Mouse (Mus musculus): Measurements from ENCODE around the gene Fbxo40. TPM values are rescaled to one million over a fixed set of nuclear protein-coding genes. Genes with fewer than 3 reads are reported as not detected.

The Fbxo40 gene
- polyA plus RNA-seq, 1 experiment from 2014 or later: 0.18 TPM

DNA sequence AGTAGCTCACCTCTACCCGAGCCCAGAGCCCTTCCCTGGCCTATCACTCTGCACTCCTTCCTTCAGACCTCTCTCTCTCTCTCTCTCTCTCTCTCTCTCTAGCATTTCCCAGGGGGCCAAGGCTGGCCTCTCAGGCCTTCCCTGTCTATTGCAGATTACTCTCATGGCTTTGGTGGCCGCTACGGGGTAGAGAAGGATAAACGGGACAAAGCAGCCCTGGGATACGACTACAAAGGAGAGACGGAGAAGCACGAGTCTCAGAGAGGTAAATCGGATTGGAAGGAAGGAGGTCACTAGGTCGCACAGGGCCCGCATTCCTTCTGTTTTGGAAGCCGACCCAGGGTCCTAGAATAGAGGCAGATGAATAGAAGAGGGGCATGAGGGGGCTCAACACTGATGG lies 35.2 kb downstream of the Fbxo40 start:
- no peak overlapping the region for H3K9ac ChIP-seq (ENCODE audit: low read length)
- no peaks in the 10 kb centered on the region for H3K4me1 ChIP-seq (ENCODE audit: control insufficient read depth, insufficient read depth, low read length)
- H3K4me3 ChIP-seq (ENCODE audit: low read depth, low read length): no peak overlapping the region
- H3K27ac ChIP-seq (ENCODE audit: low read depth, low read length): no peak overlapping the region
- no peak overlapping the region for H3K4me2 ChIP-seq (ENCODE audit: low read length)
- no peaks in the 10 kb centered on the region for H3K27me3 ChIP-seq (replicated peaks; ENCODE audit: control insufficient read depth, insufficient read depth, low read length)
- WGBS: 41% methylated on average over 11 of the region's 11 CpGs
- H3K9me3 ChIP-seq (replicated peaks; ENCODE audit: control insufficient read depth, low read length): no peaks in the 10 kb centered on the region
- no peaks in the 10 kb centered on the region for H3K36me3 ChIP-seq (ENCODE audit: control insufficient read depth, insufficient read depth, low read length)
- no peak for ATAC-seq
- DNase-seq (ENCODE audit: low spot score): no peak

DNA sequence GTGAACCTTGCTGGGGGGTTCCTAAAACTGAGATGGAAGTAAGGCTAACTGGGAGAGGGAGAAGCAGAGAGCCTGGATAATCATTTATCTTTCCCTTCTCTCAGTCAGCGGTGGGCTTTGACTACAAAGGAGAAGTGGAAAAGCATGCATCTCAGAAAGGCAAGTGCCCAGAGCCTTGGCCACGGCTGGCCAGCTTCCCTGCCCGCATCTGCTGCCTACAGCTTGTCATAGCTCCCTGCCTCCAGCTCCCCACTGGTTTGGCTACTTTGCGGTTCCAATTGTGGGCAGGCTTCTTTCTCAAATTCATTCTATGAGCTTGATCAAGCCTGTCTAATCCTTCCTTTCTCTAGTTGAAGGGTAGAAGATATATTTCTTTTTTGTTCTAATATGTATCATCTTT lies 39.2 kb downstream of the Fbxo40 start:
- H3K36me3 ChIP-seq (ENCODE audit: control insufficient read depth, insufficient read depth, low read length): no peaks in the 10 kb centered on the region
- H3K4me2 ChIP-seq (ENCODE audit: low read length): no peak overlapping the region
- H3K4me1 ChIP-seq (ENCODE audit: control insufficient read depth, insufficient read depth, low read length): no peaks in the 10 kb centered on the region
- H3K27ac ChIP-seq (ENCODE audit: low read depth, low read length): no peak overlapping the region
- H3K9ac ChIP-seq (ENCODE audit: low read length): no peak overlapping the region
- H3K9me3 ChIP-seq (replicated peaks; ENCODE audit: control insufficient read depth, low read length): no peaks in the 10 kb centered on the region
- ATAC-seq (no peak), DNase-seq (ENCODE audit: low spot score) (no peak)
- H3K27me3 ChIP-seq (replicated peaks; ENCODE audit: control insufficient read depth, insufficient read depth, low read length): no peaks in the 10 kb centered on the region
- no peak overlapping the region for H3K4me3 ChIP-seq (ENCODE audit: low read depth, low read length)
- 31% methylated on average over 4 of the region's 4 CpGs for WGBS

DNA sequence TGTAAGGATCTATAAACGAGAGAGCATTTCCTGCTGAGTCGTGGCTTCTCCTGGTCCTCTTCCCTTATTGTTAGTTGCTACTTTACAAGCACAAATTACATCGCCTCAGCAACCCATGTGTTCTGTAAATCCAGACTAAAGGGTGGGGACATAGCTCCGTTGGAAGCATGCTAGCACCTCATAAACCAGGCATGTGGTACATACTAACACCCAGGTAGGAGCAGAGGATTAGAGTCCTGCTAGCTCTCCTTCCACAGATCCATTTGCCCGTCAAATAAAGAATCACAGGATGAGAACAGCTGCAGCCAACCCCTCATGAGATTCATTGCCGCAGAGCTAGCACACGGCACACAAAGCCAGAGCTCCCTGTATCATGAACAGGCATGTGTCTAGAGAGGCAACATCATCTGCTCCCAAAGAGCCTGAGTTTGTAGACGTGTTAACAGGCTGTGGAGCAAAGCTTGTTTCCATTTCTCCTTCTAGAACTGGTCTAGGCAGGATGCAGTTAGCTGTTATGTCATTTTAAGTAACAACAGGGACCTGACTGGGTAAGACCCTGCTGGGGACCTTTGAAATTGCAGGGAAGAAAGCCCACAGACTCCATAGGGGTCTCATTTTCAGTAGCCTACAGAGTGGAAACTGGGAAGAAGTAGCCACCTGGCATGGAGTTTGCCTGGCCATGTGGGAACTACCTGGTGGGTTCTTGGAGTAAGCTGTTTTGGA lies 40.5 kb downstream of the Fbxo40 start:
- Histone ChIP-seq H3K9me3 (replicated peaks; ENCODE audit: control insufficient read depth, low read length) (no peaks in the 10 kb centered on the region), H3K36me3 (ENCODE audit: control insufficient read depth, insufficient read depth, low read length) (no peaks in the 10 kb centered on the region), H3K4me2 (ENCODE audit: low read length) (no peak overlapping the region), H3K4me1 (ENCODE audit: control insufficient read depth, insufficient read depth, low read length) (peaks cover 3% of the 10 kb centered on the region; the same call in 1 of the 2 replicates), H3K4me3 (ENCODE audit: low read depth, low read length) (no peak overlapping the region), H3K9ac (ENCODE audit: low read length) (no peak overlapping the region), H3K27ac (ENCODE audit: low read depth, low read length) (no peak overlapping the region), H3K27me3 (replicated peaks; ENCODE audit: control insufficient read depth, insufficient read depth, low read length) (no peaks in the 10 kb centered on the region)
- 72% methylated on average over 8 of the region's 8 CpGs for WGBS
- ATAC-seq (no peak), DNase-seq (ENCODE audit: low spot score) (no peak)

DNA sequence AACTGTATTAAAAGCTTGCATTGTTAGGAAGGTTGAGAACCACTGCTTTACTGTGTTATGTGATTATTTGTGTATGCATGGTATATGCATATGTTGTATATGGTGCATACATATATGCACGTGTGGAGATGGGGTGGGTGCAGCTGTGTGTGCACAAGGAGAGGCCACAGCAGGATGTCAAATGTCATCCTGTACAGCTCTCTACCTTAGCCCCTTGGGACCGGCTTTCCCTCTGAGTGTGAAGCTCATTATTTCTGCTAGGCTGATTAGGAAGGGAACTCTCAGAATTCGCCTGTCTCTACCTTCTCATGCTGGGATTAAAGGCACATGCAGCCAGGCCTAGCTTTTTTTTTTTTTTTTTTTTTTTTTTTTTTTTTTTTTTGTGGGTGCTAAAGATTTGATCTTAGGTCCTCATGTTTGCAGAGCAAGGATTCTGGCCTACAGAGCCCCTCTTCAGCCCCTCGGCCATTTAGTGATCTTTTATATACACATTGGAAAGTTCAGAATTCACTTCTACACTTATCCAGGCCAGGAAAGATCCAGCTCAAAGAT lies 42.5 kb downstream of the Fbxo40 start:
- DNase-seq (ENCODE audit: low spot score): no peak

DNA sequence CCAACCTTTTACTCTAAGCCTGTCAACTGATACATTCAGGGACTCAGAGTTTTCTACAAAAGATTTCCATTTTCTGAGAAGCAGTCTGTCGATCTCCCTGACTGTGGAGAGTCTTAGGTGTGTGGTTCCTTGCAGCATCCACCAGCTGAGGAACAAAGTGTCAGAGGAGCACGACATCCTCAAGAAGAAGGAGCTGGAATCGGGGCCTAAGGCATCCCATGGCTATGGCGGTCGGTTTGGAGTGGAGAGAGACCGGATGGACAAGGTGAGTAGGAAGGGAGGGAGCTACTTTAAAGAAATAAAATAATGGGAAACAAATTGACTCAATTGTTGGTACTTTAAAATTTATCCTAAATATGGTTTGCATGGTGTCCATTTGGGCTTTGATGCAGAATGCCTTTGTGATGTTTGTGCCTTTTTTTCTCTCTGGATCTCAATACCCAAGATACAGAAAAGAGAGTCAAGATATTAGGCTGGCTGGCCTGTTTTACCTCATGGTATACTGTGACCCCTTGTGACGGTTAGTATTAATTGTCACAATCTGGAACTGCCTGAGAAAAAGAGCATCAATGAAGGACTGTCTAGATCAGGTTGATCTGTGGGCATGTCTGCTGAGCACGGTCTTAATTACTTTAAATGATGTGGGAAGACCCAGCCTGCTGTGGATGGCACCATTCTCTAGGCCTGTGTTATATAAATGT lies 43.7 kb downstream of the Fbxo40 start:
- Histone ChIP-seq H3K4me1 (ENCODE audit: control insufficient read depth, insufficient read depth, low read length) (peaks cover 4% of the 10 kb centered on the region; the same call in 1 of the 2 replicates), H3K4me2 (ENCODE audit: low read length) (no peak overlapping the region), H3K27me3 (replicated peaks; ENCODE audit: control insufficient read depth, insufficient read depth, low read length) (no peaks in the 10 kb centered on the region), H3K36me3 (ENCODE audit: control insufficient read depth, insufficient read depth, low read length) (no peaks in the 10 kb centered on the region), H3K4me3 (ENCODE audit: low read depth, low read length) (no peak overlapping the region), H3K27ac (ENCODE audit: low read depth, low read length) (no peak overlapping the region), H3K9ac (ENCODE audit: low read length) (no peak overlapping the region), H3K9me3 (replicated peaks; ENCODE audit: control insufficient read depth, low read length) (no peaks in the 10 kb centered on the region)
- ATAC-seq: no peak
- 84% methylated on average over 8 of the region's 8 CpGs for WGBS
- no peak for DNase-seq (ENCODE audit: low spot score)

More for the DNA sequence above, 42.5 kb downstream of the Fbxo40 start:
- ATAC-seq: no peak
- Histone ChIP-seq H3K4me3 (ENCODE audit: low read depth, low read length) (no peak overlapping the region), H3K4me2 (ENCODE audit: low read length) (no peak overlapping the region), H3K9ac (ENCODE audit: low read length) (no peak overlapping the region), H3K27ac (ENCODE audit: low read depth, low read length) (no peak overlapping the region), H3K9me3 (replicated peaks; ENCODE audit: control insufficient read depth, low read length) (no peaks in the 10 kb centered on the region), H3K27me3 (replicated peaks; ENCODE audit: control insufficient read depth, insufficient read depth, low read length) (no peaks in the 10 kb centered on the region), H3K4me1 (ENCODE audit: control insufficient read depth, insufficient read depth, low read length) (peaks cover 4% of the 10 kb centered on the region; the same call in 1 of the 2 replicates), H3K36me3 (ENCODE audit: control insufficient read depth, insufficient read depth, low read length) (no peaks in the 10 kb centered on the region)
- 44% methylated on average over 4 of the region's 4 CpGs for WGBS

DNA sequence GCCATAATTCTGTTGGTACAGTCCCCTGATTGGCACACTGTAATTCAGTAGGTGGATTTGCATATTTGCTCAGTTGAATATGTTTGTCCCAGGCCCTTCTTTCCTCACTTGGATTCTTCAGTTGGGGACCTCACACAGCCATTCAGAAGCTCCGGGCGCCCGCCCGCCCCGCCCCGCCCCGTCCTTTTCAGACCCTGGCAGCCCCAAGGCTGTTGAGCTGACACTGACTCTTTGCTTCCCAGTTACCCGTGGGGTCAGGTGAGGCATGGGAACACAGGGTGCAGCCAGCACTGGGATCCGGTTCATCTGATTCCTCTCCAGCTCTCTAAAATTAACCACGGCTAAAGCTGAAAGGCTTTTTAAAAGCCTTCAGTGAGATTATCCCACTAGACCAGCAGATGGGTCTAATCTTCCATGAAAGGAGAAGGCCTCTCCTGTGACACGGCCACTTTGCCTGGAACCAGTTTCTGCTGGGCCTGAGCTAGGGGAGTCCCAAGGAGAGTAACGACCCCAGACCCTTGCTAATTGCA lies 45.3 kb downstream of the Fbxo40 start:
- Histone ChIP-seq H3K4me3 (ENCODE audit: low read depth, low read length) (no peak overlapping the region), H3K36me3 (ENCODE audit: control insufficient read depth, insufficient read depth, low read length) (no peaks in the 10 kb centered on the region), H3K27me3 (replicated peaks; ENCODE audit: control insufficient read depth, insufficient read depth, low read length) (no peaks in the 10 kb centered on the region), H3K9me3 (replicated peaks; ENCODE audit: control insufficient read depth, low read length) (no peaks in the 10 kb centered on the region), H3K27ac (ENCODE audit: low read depth, low read length) (no peak overlapping the region), H3K4me2 (ENCODE audit: low read length) (no peak overlapping the region), H3K9ac (ENCODE audit: low read length) (no peak overlapping the region), H3K4me1 (ENCODE audit: control insufficient read depth, insufficient read depth, low read length) (peaks cover 4% of the 10 kb centered on the region; the same call in 1 of the 2 replicates)
- 11% methylated on average over 12 of the region's 12 CpGs for WGBS
- peak; percentile 24 for DNase-seq (ENCODE audit: low spot score)
- ATAC-seq: peak; percentile 60

DNA sequence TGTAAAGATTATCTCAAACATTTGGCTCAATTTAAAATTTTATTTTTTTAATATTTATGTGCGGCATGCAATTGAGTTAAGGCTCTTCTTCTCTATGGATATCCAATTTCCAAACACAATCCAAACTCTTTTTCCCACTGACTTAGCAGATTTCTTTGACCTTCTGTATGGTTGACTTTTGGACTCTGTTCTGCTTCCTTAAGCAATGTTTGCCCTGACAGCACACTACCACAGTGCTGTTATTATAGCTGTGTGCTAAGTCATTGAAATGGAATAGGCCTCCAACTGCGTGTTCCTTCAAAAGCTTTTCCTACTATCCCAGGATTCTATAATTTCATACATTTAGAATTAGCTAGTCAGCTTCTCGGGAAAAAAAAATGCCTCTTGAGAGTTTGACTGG lies 46.7 kb downstream of the Fbxo40 start:
- no peak overlapping the region for H3K4me2 ChIP-seq (ENCODE audit: low read length)
- H3K9ac ChIP-seq (ENCODE audit: low read length): no peak overlapping the region
- no peaks in the 10 kb centered on the region for H3K36me3 ChIP-seq (ENCODE audit: control insufficient read depth, insufficient read depth, low read length)
- DNase-seq (ENCODE audit: low spot score) (no peak), ATAC-seq (no peak)
- H3K27me3 ChIP-seq (replicated peaks; ENCODE audit: control insufficient read depth, insufficient read depth, low read length): no peaks in the 10 kb centered on the region
- 89% methylated on average over 3 of the region's 3 CpGs for WGBS
- no peak overlapping the region for H3K4me3 ChIP-seq (ENCODE audit: low read depth, low read length)
- H3K4me1 ChIP-seq (ENCODE audit: control insufficient read depth, insufficient read depth, low read length): peaks cover 4% of the 10 kb centered on the region; the same call in 1 of the 2 replicates
- H3K9me3 ChIP-seq (replicated peaks; ENCODE audit: control insufficient read depth, low read length): no peaks in the 10 kb centered on the region
- no peak overlapping the region for H3K27ac ChIP-seq (ENCODE audit: low read depth, low read length)

DNA sequence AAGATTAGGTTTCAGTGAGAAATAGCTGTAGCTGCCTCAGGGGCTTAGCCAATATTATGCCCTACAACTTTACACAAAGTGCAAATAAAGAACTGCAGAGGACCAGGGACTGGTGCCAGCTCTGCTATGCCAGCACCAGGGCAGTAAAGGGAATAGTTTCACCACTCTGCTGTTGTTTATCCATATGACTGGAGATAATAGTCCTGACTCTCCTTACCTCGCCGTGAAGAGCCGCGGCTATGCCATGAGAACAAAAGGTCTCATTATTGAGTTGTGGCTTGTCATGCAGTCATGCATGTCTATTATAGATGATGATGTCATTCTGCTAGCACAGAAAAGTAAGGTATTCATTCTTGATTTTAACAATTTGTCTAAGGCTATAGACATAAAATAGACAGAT lies 48.4 kb downstream of the Fbxo40 start:
- WGBS: 31% methylated on average over 4 of the region's 4 CpGs
- DNase-seq (ENCODE audit: low spot score) (peak; percentile 14), ATAC-seq (no peak)
- no peak overlapping the region for H3K27ac ChIP-seq (ENCODE audit: low read depth, low read length)
- no peak overlapping the region for H3K4me3 ChIP-seq (ENCODE audit: low read depth, low read length)
- no peak overlapping the region for H3K9ac ChIP-seq (ENCODE audit: low read length)
- H3K9me3 ChIP-seq (replicated peaks; ENCODE audit: control insufficient read depth, low read length): no peaks in the 10 kb centered on the region
- no peaks in the 10 kb centered on the region for H3K36me3 ChIP-seq (ENCODE audit: control insufficient read depth, insufficient read depth, low read length)
- peaks cover 4% of the 10 kb centered on the region; the same call in 1 of the 2 replicates for H3K4me1 ChIP-seq (ENCODE audit: control insufficient read depth, insufficient read depth, low read length)
- H3K27me3 ChIP-seq (replicated peaks; ENCODE audit: control insufficient read depth, insufficient read depth, low read length): no peaks in the 10 kb centered on the region
- H3K4me2 ChIP-seq (ENCODE audit: low read length): no peak overlapping the region
